Mouse (Mus musculus) CH12.LX (cell line): ENCODE measurements at regions not wholly inside any gene's neighbourhood (a gene's known extent, or its start where the extent isn't known, plus 50 kb on each side); places are given as distances from the start of the nearest gene placed in this dataset.
A peak's percentile ranks its signal among the peaks of the same experiment; 100 is the strongest.

Experiments used
- CHD2 ChIP-seq: IDR thresholded peaks from 2 replicates; pipeline ENCODE4 v1.6.1; 2011; ENCODE audit warnings: low read length, improper control_type of control experiment
- CTCF ChIP-seq, 2 experiments: IDR thresholded peaks in 1 of 2; conservative IDR thresholded peaks in 1 of 2; 2 replicates each; pipeline ENCODE4 v1.5.1; 2011 to 2012; ENCODE audit warnings: low read depth in 2 of 2, low read length in 2 of 2, improper control_type of control experiment in 1 of 2, inconsistent platforms in 1 of 2, mild to moderate bottlenecking in 1 of 2, moderate library complexity in 1 of 2
- E2F4 ChIP-seq: IDR thresholded peaks from 2 replicates; pipeline ENCODE4 v1.6.1; 2011; ENCODE audit warnings: low read depth, low read length, improper control_type of control experiment; ENCODE audit not compliant: insufficient replicate concordance
- ELF1 ChIP-seq: IDR thresholded peaks from 2 replicates; pipeline ENCODE4 v1.6.1; 2014; ENCODE audit warnings: low read depth, mild to moderate bottlenecking, inconsistent platforms, low read length, improper control_type of control experiment
- EP300 ChIP-seq: IDR thresholded peaks from 2 replicates; pipeline ENCODE4 v1.6.1; 2011; ENCODE audit warnings: low read length, improper control_type of control experiment
- HCFC1 ChIP-seq: IDR thresholded peaks from 2 replicates; pipeline ENCODE4 v1.6.1; 2012; ENCODE audit warnings: low read depth, mild to moderate bottlenecking, inconsistent platforms, low read length, improper control_type of control experiment
- JUND ChIP-seq: conservative IDR thresholded peaks from 2 replicates; pipeline ENCODE4 v1.6.1; 2011; ENCODE audit warnings: low read depth, low read length, improper control_type of control experiment
- POLR2A ChIP-seq: IDR thresholded peaks from 2 replicates; pipeline ENCODE4 v1.6.1; 2011; ENCODE audit warnings: low read depth, mild to moderate bottlenecking, improper control_type of control experiment, low read length
- ZC3H11A ChIP-seq: IDR thresholded peaks from 2 replicates; pipeline ENCODE4 v1.6.1; 2012; ENCODE audit warnings: low read depth, mild to moderate bottlenecking, inconsistent platforms, low read length, improper control_type of control experiment
- ZMIZ1 ChIP-seq: IDR thresholded peaks from 2 replicates; pipeline ENCODE4 v1.6.1; 2012; ENCODE audit warnings: low read depth, mild to moderate bottlenecking, inconsistent platforms, low read length, improper control_type of control experiment

DNA sequence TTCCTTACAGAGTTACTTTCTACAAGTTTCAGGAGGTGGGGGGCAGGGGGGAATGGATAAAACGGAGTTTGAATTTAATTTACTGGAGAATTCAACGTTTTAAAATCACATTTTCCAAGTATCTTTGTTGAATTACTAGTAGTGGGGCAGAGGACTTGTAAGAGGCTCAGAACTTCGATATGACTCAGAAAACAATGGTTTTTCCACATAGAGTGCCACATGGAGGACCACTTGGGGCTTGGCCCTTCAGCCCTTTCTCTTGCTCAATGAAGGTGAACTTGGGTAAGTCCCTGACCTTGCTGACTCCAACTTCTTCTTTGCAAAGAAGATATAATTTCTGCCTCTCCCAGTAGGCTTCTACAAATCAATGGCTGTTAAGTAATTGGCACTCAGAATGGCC is 99.8 kb downstream of the Etaa1 start:
- TF ChIP-seq E2F4: no peak
- no peak for TF ChIP-seq CHD2
- TF ChIP-seq ZMIZ1: no peak
- no peak for TF ChIP-seq POLR2A
- TF ChIP-seq CTCF (conservative IDR thresholded peaks at IDR 0.05 in 1 of 2, IDR thresholded peaks at IDR 0.05 in 1 of 2; ENCODE audit: low read depth in 2 of 2, low read length in 2 of 2): no peak
- no peak for TF ChIP-seq ELF1
- no peak for TF ChIP-seq HCFC1
- TF ChIP-seq EP300: 0 out of 2 replicates have a peak, but pooled peaks have one; percentile 20
- TF ChIP-seq ZC3H11A: no peak
- TF ChIP-seq JUND: no peak
